Mouse (Mus musculus): ENCODE measurements around the gene Syt2. TPM values are rescaled to one million over a fixed set of nuclear protein-coding genes. Genes with fewer than 3 reads are reported as not detected.

Gene Syt2
- polyA plus RNA-seq, 1 experiment from 2014 or later: 4.1 TPM

GRCm38 (mm10) chr1:134617656-134618055, 28.8 kb upstream of the Syt2 start:
- no peaks in the 10 kb centered on the region for H3K9me3 ChIP-seq (replicated peaks; ENCODE audit: control insufficient read depth, low read length, poor library complexity, severe bottlenecking)
- no peaks in the 10 kb centered on the region for H3K27me3 ChIP-seq (ENCODE audit: control insufficient read depth, insufficient read depth, low read depth, low read length)
- H3K4me3 ChIP-seq (ENCODE audit: low read depth, low read length): no peak overlapping the region
- no peak overlapping the region for H3K9ac ChIP-seq (ENCODE audit: low read depth, low read length)
- H3K27ac ChIP-seq (ENCODE audit: low read length): no peak overlapping the region
- H3K4me2 ChIP-seq (ENCODE audit: low read length): no peak overlapping the region
- H3K4me1 ChIP-seq (ENCODE audit: control insufficient read depth, insufficient read depth, low read length): no peaks in the 10 kb centered on the region
- WGBS: 89% methylated on average over 9 of the region's 9 CpGs
- H3K36me3 ChIP-seq (ENCODE audit: control insufficient read depth, insufficient read depth, low read length): peaks cover 44% of the 10 kb centered on the region
- no peak for ATAC-seq

- H3K4me3 ChIP-seq (ENCODE audit: low read depth, low read length): no peak overlapping the region
- no peaks in the 10 kb centered on the region for H3K4me1 ChIP-seq (ENCODE audit: control insufficient read depth, insufficient read depth, low read length)
- H3K9me3 ChIP-seq (replicated peaks; ENCODE audit: control insufficient read depth, low read length, poor library complexity, severe bottlenecking): no peaks in the 10 kb centered on the region
- H3K36me3 ChIP-seq (ENCODE audit: control insufficient read depth, insufficient read depth, low read length): peaks cover 51% of the 10 kb centered on the region
- H3K9ac ChIP-seq (ENCODE audit: low read depth, low read length): no peak overlapping the region
- WGBS: 93% methylated on average over 4 of the region's 4 CpGs
- no peak overlapping the region for H3K4me2 ChIP-seq (ENCODE audit: low read length)
- H3K27me3 ChIP-seq (ENCODE audit: control insufficient read depth, insufficient read depth, low read depth, low read length): no peaks in the 10 kb centered on the region
- H3K27ac ChIP-seq (ENCODE audit: low read length): no peak overlapping the region
- ATAC-seq: no peak
Observed at GRCm38 (mm10) chr1:134625325-134625724, 21.2 kb upstream of the Syt2 start.

GRCm38 (mm10) chr1:134629455-134629854, 17.0 kb upstream of the Syt2 start:
- Histone ChIP-seq H3K4me3 (ENCODE audit: low read depth, low read length) (no peak overlapping the region), H3K9ac (ENCODE audit: low read depth, low read length) (no peak overlapping the region), H3K9me3 (replicated peaks; ENCODE audit: control insufficient read depth, low read length, poor library complexity, severe bottlenecking) (no peaks in the 10 kb centered on the region), H3K27me3 (ENCODE audit: control insufficient read depth, insufficient read depth, low read depth, low read length) (no peaks in the 10 kb centered on the region), H3K4me2 (ENCODE audit: low read length) (no peak overlapping the region), H3K4me1 (ENCODE audit: control insufficient read depth, insufficient read depth, low read length) (no peaks in the 10 kb centered on the region), H3K27ac (ENCODE audit: low read length) (no peak overlapping the region), H3K36me3 (ENCODE audit: control insufficient read depth, insufficient read depth, low read length) (peaks cover 52% of the 10 kb centered on the region)
- 96% methylated on average over 10 of the region's 10 CpGs for WGBS
- no peak for ATAC-seq

- Histone ChIP-seq H3K9ac (ENCODE audit: low read depth, low read length) (no peak overlapping the region), H3K4me2 (ENCODE audit: low read length) (no peak overlapping the region), H3K27ac (ENCODE audit: low read length) (no peak overlapping the region), H3K9me3 (replicated peaks; ENCODE audit: control insufficient read depth, low read length, poor library complexity, severe bottlenecking) (no peaks in the 10 kb centered on the region), H3K4me3 (ENCODE audit: low read depth, low read length) (no peak overlapping the region), H3K36me3 (ENCODE audit: control insufficient read depth, insufficient read depth, low read length) (peaks cover 21% of the 10 kb centered on the region), H3K27me3 (ENCODE audit: control insufficient read depth, insufficient read depth, low read depth, low read length) (no peaks in the 10 kb centered on the region), H3K4me1 (ENCODE audit: control insufficient read depth, insufficient read depth, low read length) (0 out of 2 replicates have a peak, but pooled peaks cover 2% of the 10 kb centered on the region)
- WGBS: 80% methylated on average over 7 of the region's 7 CpGs
- no peak for ATAC-seq
Observed at GRCm38 (mm10) chr1:134634296-134634695, 12.2 kb upstream of the Syt2 start.

- Histone ChIP-seq H3K27me3 (ENCODE audit: control insufficient read depth, insufficient read depth, low read depth, low read length) (no peaks in the 10 kb centered on the region), H3K9ac (ENCODE audit: low read depth, low read length) (no peak overlapping the region), H3K9me3 (replicated peaks; ENCODE audit: control insufficient read depth, low read length, poor library complexity, severe bottlenecking) (no peaks in the 10 kb centered on the region), H3K4me1 (ENCODE audit: control insufficient read depth, insufficient read depth, low read length) (0 out of 2 replicates have a peak, but pooled peaks cover 2% of the 10 kb centered on the region), H3K36me3 (ENCODE audit: control insufficient read depth, insufficient read depth, low read length) (peaks cover 7% of the 10 kb centered on the region; the same call in 1 of the 2 replicates), H3K4me2 (ENCODE audit: low read length) (no peak overlapping the region), H3K27ac (ENCODE audit: low read length) (no peak overlapping the region), H3K4me3 (ENCODE audit: low read depth, low read length) (no peak overlapping the region)
- peak; percentile 41; the same call in 1 of the 2 replicates for ATAC-seq
- 64% methylated on average over 3 of the region's 3 CpGs for WGBS
Observed at GRCm38 (mm10) chr1:134636245-134636644, 10.2 kb upstream of the Syt2 start.

- 11% methylated on average over 3 of the region's 3 CpGs for WGBS
- no peaks in the 10 kb centered on the region for H3K27me3 ChIP-seq (ENCODE audit: control insufficient read depth, insufficient read depth, low read depth, low read length)
- ATAC-seq: no peak
- H3K4me1 ChIP-seq (ENCODE audit: control insufficient read depth, insufficient read depth, low read length): 0 out of 2 replicates have a peak, but pooled peaks cover 2% of the 10 kb centered on the region
- no peak overlapping the region for H3K9ac ChIP-seq (ENCODE audit: low read depth, low read length)
- H3K4me2 ChIP-seq (ENCODE audit: low read length): no peak overlapping the region
- no peak overlapping the region for H3K4me3 ChIP-seq (ENCODE audit: low read depth, low read length)
- H3K36me3 ChIP-seq (ENCODE audit: control insufficient read depth, insufficient read depth, low read length): peaks cover 7% of the 10 kb centered on the region; the same call in 1 of the 2 replicates
- H3K9me3 ChIP-seq (replicated peaks; ENCODE audit: control insufficient read depth, low read length, poor library complexity, severe bottlenecking): no peaks in the 10 kb centered on the region
- no peak overlapping the region for H3K27ac ChIP-seq (ENCODE audit: low read length)
Observed at GRCm38 (mm10) chr1:134636684-134637083, 9.8 kb upstream of the Syt2 start.

- H3K9ac ChIP-seq (ENCODE audit: low read depth, low read length): no peak overlapping the region
- H3K4me3 ChIP-seq (ENCODE audit: low read depth, low read length): no peak overlapping the region
- no peaks in the 10 kb centered on the region for H3K36me3 ChIP-seq (ENCODE audit: control insufficient read depth, insufficient read depth, low read length)
- 0 out of 2 replicates have a peak, but pooled peaks cover 2% of the 10 kb centered on the region for H3K4me1 ChIP-seq (ENCODE audit: control insufficient read depth, insufficient read depth, low read length)
- no peak overlapping the region for H3K4me2 ChIP-seq (ENCODE audit: low read length)
- no peak overlapping the region for H3K27ac ChIP-seq (ENCODE audit: low read length)
- H3K27me3 ChIP-seq (ENCODE audit: control insufficient read depth, insufficient read depth, low read depth, low read length): no peaks in the 10 kb centered on the region
- 41% methylated on average over 3 of the region's 3 CpGs for WGBS
- no peak for ATAC-seq
- no peaks in the 10 kb centered on the region for H3K9me3 ChIP-seq (replicated peaks; ENCODE audit: control insufficient read depth, low read length, poor library complexity, severe bottlenecking)
Observed at GRCm38 (mm10) chr1:134638041-134638440, 8.4 kb upstream of the Syt2 start.

GRCm38 (mm10) chr1:134638522-134638921, 8.0 kb upstream of the Syt2 start:
- WGBS: 34% methylated on average over 7 of the region's 7 CpGs
- no peak for ATAC-seq
- H3K4me1 ChIP-seq (ENCODE audit: control insufficient read depth, insufficient read depth, low read length): 0 out of 2 replicates have a peak, but pooled peaks cover 2% of the 10 kb centered on the region

GRCm38 (mm10) chr1:134639460-134639859, 7.0 kb upstream of the Syt2 start:
- Histone ChIP-seq H3K27me3 (ENCODE audit: control insufficient read depth, insufficient read depth, low read depth, low read length) (peaks cover 6% of the 10 kb centered on the region), H3K4me2 (ENCODE audit: low read length) (no peak overlapping the region), H3K9ac (ENCODE audit: low read depth, low read length) (no peak overlapping the region), H3K27ac (ENCODE audit: low read length) (no peak overlapping the region), H3K9me3 (replicated peaks; ENCODE audit: control insufficient read depth, low read length, poor library complexity, severe bottlenecking) (no peaks in the 10 kb centered on the region), H3K4me1 (ENCODE audit: control insufficient read depth, insufficient read depth, low read length) (0 out of 2 replicates have a peak, but pooled peaks cover 2% of the 10 kb centered on the region), H3K4me3 (ENCODE audit: low read depth, low read length) (no peak overlapping the region), H3K36me3 (ENCODE audit: control insufficient read depth, insufficient read depth, low read length) (no peaks in the 10 kb centered on the region)
- 81% methylated on average over 6 of the region's 6 CpGs for WGBS
- ATAC-seq: no peak

More at GRCm38 (mm10) chr1:134638522-134638921, 8.0 kb upstream of the Syt2 start:
- H3K9ac ChIP-seq (ENCODE audit: low read depth, low read length): no peak overlapping the region
- no peak overlapping the region for H3K4me3 ChIP-seq (ENCODE audit: low read depth, low read length)
- no peaks in the 10 kb centered on the region for H3K27me3 ChIP-seq (ENCODE audit: control insufficient read depth, insufficient read depth, low read depth, low read length)
- H3K4me2 ChIP-seq (ENCODE audit: low read length): no peak overlapping the region
- H3K9me3 ChIP-seq (replicated peaks; ENCODE audit: control insufficient read depth, low read length, poor library complexity, severe bottlenecking): no peaks in the 10 kb centered on the region
- H3K36me3 ChIP-seq (ENCODE audit: control insufficient read depth, insufficient read depth, low read length): no peaks in the 10 kb centered on the region
- H3K27ac ChIP-seq (ENCODE audit: low read length): no peak overlapping the region
